Mouse (Mus musculus): ENCODE measurements around the gene Fam171a1. TPM values are rescaled to one million over a fixed set of nuclear protein-coding genes. Genes with fewer than 3 reads are reported as not detected.
"Not testable (repeated sequence)": the region's sequence is repeated elsewhere in the genome, so short reads cannot be mapped to it uniquely, and the experiment has no call there.

The Fam171a1 gene
- polyA plus RNA-seq, 1 experiment from 2014 or later = 41.4 TPM

DNA sequence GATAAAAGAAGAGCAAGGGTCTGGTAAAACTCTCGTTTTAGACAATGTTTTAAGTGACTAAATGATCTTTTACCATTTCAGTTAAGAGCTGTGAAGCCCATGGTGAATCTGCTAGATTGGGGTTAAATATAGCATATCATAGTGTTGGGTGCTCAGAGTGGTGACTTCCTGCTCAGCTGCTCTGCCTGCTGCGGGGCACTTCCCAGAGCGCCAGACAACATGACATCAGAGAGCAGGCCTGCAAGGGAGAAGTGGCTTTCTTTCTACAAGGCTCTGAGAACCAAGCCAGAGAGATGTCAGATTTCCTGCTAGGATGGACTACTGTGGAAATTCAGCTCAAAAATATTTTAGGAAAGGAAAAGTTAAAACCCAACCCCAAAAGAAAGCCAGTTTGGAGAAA lies 57.8 kb downstream of the Fam171a1 start:
- Histone ChIP-seq H3K9me3 (ENCODE audit: control insufficient read depth, low read length) (no peaks in the 10 kb centered on the region), H3K27ac (ENCODE audit: low read depth, low read length) (no peak overlapping the region), H3K4me2 (replicated peaks; ENCODE audit: low read depth, low read length) (no peak overlapping the region), H3K27me3 (ENCODE audit: control insufficient read depth, insufficient read depth, low read length) (no peaks in the 10 kb centered on the region), H3K9ac (ENCODE audit: low read depth, low read length) (no peak overlapping the region), H3K4me3 (ENCODE audit: low read depth, low read length) (no peak overlapping the region), H3K36me3 (ENCODE audit: control insufficient read depth, insufficient read depth, low read length) (no peaks in the 10 kb centered on the region), H3K4me1 (replicated peaks; ENCODE audit: control insufficient read depth, insufficient read depth, low read length) (no peaks in the 10 kb centered on the region)
- 68% methylated on average over 3 of the region's 3 CpGs for WGBS
- DNase-seq (ENCODE audit: low spot score) (no peak), ATAC-seq (ENCODE audit: low FRiP score) (no peak)

DNA sequence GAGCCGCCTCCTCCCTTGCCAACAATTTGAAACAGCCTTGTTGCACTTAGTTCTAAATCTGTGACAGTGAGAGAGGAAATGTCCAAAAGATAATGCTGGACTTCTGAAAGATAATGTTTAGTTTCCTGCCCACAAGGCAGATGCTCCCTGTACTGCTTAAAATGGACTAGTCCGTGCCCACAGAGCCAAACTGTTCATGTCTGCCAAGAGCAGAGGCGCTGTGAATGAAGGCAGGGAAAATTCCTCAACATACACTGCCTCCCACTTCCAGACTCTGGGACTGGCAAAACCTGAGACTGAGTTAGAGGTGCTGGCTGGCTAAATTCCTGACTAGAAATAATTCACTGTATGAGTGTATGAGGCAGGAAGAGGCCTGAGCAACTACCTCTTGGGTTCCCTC lies 58.6 kb downstream of the Fam171a1 start:
- no peak overlapping the region for H3K4me2 ChIP-seq (replicated peaks; ENCODE audit: low read depth, low read length)
- no peak overlapping the region for H3K4me3 ChIP-seq (ENCODE audit: low read depth, low read length)
- 97% methylated on average over 3 of the region's 3 CpGs for WGBS
- no peaks in the 10 kb centered on the region for H3K9me3 ChIP-seq (ENCODE audit: control insufficient read depth, low read length)
- DNase-seq (ENCODE audit: low spot score) (no peak), ATAC-seq (ENCODE audit: low FRiP score) (no peak)
- no peak overlapping the region for H3K9ac ChIP-seq (ENCODE audit: low read depth, low read length)
- H3K27me3 ChIP-seq (ENCODE audit: control insufficient read depth, insufficient read depth, low read length) = no peaks in the 10 kb centered on the region
- no peak overlapping the region for H3K27ac ChIP-seq (ENCODE audit: low read depth, low read length)
- no peaks in the 10 kb centered on the region for H3K4me1 ChIP-seq (replicated peaks; ENCODE audit: control insufficient read depth, insufficient read depth, low read length)
- H3K36me3 ChIP-seq (ENCODE audit: control insufficient read depth, insufficient read depth, low read length) = no peaks in the 10 kb centered on the region

DNA sequence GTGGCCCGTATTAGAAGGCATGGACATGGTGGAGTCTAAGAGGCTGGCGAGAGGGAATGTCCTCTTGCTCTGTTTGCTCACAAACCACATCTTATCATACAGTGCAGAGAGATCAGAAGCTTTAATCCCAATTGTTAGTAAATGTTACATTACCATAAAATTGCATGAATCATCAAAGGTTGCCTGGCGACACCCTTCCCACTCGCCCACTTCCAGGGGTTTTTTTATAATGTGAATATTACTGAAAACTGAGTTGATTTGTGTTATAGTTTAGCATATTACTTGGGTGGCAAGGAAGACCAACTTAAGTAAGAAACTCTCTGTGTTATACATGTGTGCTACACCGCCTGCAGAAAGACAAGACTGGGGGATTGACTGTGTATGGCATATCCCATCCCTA lies 60.9 kb downstream of the Fam171a1 start:
- no peaks in the 10 kb centered on the region for H3K9me3 ChIP-seq (ENCODE audit: control insufficient read depth, low read length)

GRCm38 (mm10) chr2:3175988-3176387 lies 62.0 kb downstream of the Fam171a1 start:
- not testable (repeated sequence) for DNase-seq (ENCODE audit: low spot score); H3K4me1 ChIP-seq (replicated peaks; ENCODE audit: control insufficient read depth, insufficient read depth, low read length); H3K4me3 ChIP-seq (ENCODE audit: low read depth, low read length); H3K27ac ChIP-seq (ENCODE audit: low read depth, low read length); H3K4me2 ChIP-seq (replicated peaks; ENCODE audit: low read depth, low read length); ATAC-seq (ENCODE audit: low FRiP score); H3K36me3 ChIP-seq (ENCODE audit: control insufficient read depth, insufficient read depth, low read length); H3K27me3 ChIP-seq (ENCODE audit: control insufficient read depth, insufficient read depth, low read length); H3K9me3 ChIP-seq (ENCODE audit: control insufficient read depth, low read length); H3K9ac ChIP-seq (ENCODE audit: low read depth, low read length)
- WGBS = 94% methylated on average over 4 of the region's 4 CpGs

More for the DNA sequence above, 60.9 kb downstream of the Fam171a1 start:
- H3K4me3 ChIP-seq (ENCODE audit: low read depth, low read length) = no peak overlapping the region
- no peak overlapping the region for H3K4me2 ChIP-seq (replicated peaks; ENCODE audit: low read depth, low read length)
- H3K36me3 ChIP-seq (ENCODE audit: control insufficient read depth, insufficient read depth, low read length) = no peaks in the 10 kb centered on the region
- no peaks in the 10 kb centered on the region for H3K4me1 ChIP-seq (replicated peaks; ENCODE audit: control insufficient read depth, insufficient read depth, low read length)
- DNase-seq (ENCODE audit: low spot score) (no peak), ATAC-seq (ENCODE audit: low FRiP score) (no peak)
- H3K9ac ChIP-seq (ENCODE audit: low read depth, low read length) = no peak overlapping the region
- no peak overlapping the region for H3K27ac ChIP-seq (ENCODE audit: low read depth, low read length)
- WGBS = 90% methylated on average over 5 of the region's 5 CpGs
- no peaks in the 10 kb centered on the region for H3K27me3 ChIP-seq (ENCODE audit: control insufficient read depth, insufficient read depth, low read length)

DNA sequence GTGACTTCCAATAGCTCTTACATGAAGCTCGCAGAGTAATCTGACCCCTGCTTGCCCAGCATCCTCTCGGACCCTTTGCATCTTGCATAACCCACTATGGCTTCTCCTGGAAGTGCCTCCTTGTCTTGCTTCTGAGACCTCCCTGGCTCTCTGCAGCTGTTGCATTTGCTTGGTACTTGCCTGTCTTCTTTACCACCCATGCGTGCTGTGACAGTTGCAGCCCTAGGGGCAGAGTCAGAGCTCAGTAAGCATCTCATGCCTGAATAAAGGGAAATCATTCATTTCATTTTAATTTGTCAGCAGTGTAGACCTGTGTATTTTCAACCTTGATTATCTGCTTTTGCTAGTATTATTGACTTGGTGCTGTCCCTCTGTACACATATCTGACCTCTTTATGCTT lies 62.7 kb downstream of the Fam171a1 start:
- no peak for DNase-seq (ENCODE audit: low spot score)
- ATAC-seq (ENCODE audit: low FRiP score) = no peak
- H3K36me3 ChIP-seq (ENCODE audit: control insufficient read depth, insufficient read depth, low read length) = no peaks in the 10 kb centered on the region
- no peaks in the 10 kb centered on the region for H3K27me3 ChIP-seq (ENCODE audit: control insufficient read depth, insufficient read depth, low read length)
- H3K4me3 ChIP-seq (ENCODE audit: low read depth, low read length) = no peak overlapping the region
- no peak overlapping the region for H3K27ac ChIP-seq (ENCODE audit: low read depth, low read length)
- H3K9ac ChIP-seq (ENCODE audit: low read depth, low read length) = no peak overlapping the region
- no peaks in the 10 kb centered on the region for H3K9me3 ChIP-seq (ENCODE audit: control insufficient read depth, low read length)
- 87% methylated on average over 3 of the region's 3 CpGs for WGBS
- H3K4me2 ChIP-seq (replicated peaks; ENCODE audit: low read depth, low read length) = no peak overlapping the region
- no peaks in the 10 kb centered on the region for H3K4me1 ChIP-seq (replicated peaks; ENCODE audit: control insufficient read depth, insufficient read depth, low read length)

DNA sequence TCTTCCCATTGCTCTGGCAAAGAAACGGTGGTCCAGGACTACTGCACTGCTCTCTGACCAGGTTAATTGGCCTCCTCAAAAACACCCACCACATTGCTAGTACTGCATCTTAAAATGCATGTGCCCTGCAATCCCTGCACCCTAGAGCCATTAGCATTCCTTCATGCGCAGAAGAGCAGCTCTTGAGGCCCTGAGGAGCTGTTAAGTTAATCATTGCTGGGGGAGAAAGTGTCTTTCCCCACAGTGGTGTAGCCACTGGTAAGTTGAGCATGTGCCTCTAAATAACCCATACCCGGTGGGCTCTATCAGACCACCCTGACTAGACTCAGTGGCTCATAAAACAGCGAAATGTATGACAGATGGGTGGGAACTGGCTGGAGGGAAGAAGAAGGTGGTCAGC lies 66.5 kb downstream of the Fam171a1 start:
- H3K9me3 ChIP-seq (ENCODE audit: control insufficient read depth, low read length) = no peaks in the 10 kb centered on the region
- WGBS = 74% methylated on average over 4 of the region's 4 CpGs

GRCm38 (mm10) chr2:3183656-3184055 lies 69.6 kb downstream of the Fam171a1 start:
- H3K4me1 ChIP-seq (replicated peaks; ENCODE audit: control insufficient read depth, insufficient read depth, low read length) = no peaks in the 10 kb centered on the region
- no peaks in the 10 kb centered on the region for H3K9me3 ChIP-seq (ENCODE audit: control insufficient read depth, low read length)
- DNase-seq (ENCODE audit: low spot score) (no peak), ATAC-seq (ENCODE audit: low FRiP score) (no peak)
- no peak overlapping the region for H3K4me2 ChIP-seq (replicated peaks; ENCODE audit: low read depth, low read length)
- 95% methylated on average over 5 of the region's 5 CpGs for WGBS
- H3K9ac ChIP-seq (ENCODE audit: low read depth, low read length) = no peak overlapping the region
- no peak overlapping the region for H3K4me3 ChIP-seq (ENCODE audit: low read depth, low read length)
- H3K36me3 ChIP-seq (ENCODE audit: control insufficient read depth, insufficient read depth, low read length) = 0 out of 2 replicates have a peak, but pooled peaks cover 2% of the 10 kb centered on the region
- no peak overlapping the region for H3K27ac ChIP-seq (ENCODE audit: low read depth, low read length)
- H3K27me3 ChIP-seq (ENCODE audit: control insufficient read depth, insufficient read depth, low read length) = no peaks in the 10 kb centered on the region

More for the DNA sequence above, 66.5 kb downstream of the Fam171a1 start:
- no peaks in the 10 kb centered on the region for H3K4me1 ChIP-seq (replicated peaks; ENCODE audit: control insufficient read depth, insufficient read depth, low read length)
- DNase-seq (ENCODE audit: low spot score) = no peak
- no peak overlapping the region for H3K4me3 ChIP-seq (ENCODE audit: low read depth, low read length)
- no peaks in the 10 kb centered on the region for H3K36me3 ChIP-seq (ENCODE audit: control insufficient read depth, insufficient read depth, low read length)
- no peak overlapping the region for H3K4me2 ChIP-seq (replicated peaks; ENCODE audit: low read depth, low read length)
- H3K27me3 ChIP-seq (ENCODE audit: control insufficient read depth, insufficient read depth, low read length) = no peaks in the 10 kb centered on the region
- ATAC-seq (ENCODE audit: low FRiP score) = no peak
- H3K27ac ChIP-seq (ENCODE audit: low read depth, low read length) = no peak overlapping the region
- H3K9ac ChIP-seq (ENCODE audit: low read depth, low read length) = no peak overlapping the region

GRCm38 (mm10) chr2:3185335-3185734 lies 71.3 kb downstream of the Fam171a1 start:
- H3K4me2 ChIP-seq (replicated peaks; ENCODE audit: low read depth, low read length) = no peak overlapping the region
- ATAC-seq (ENCODE audit: low FRiP score) (no peak), DNase-seq (ENCODE audit: low spot score) (no peak)
- no peak overlapping the region for H3K4me3 ChIP-seq (ENCODE audit: low read depth, low read length)
- no peaks in the 10 kb centered on the region for H3K9me3 ChIP-seq (ENCODE audit: control insufficient read depth, low read length)
- 87% methylated on average over 5 of the region's 5 CpGs for WGBS
- H3K9ac ChIP-seq (ENCODE audit: low read depth, low read length) = no peak overlapping the region
- no peaks in the 10 kb centered on the region for H3K4me1 ChIP-seq (replicated peaks; ENCODE audit: control insufficient read depth, insufficient read depth, low read length)
- H3K27ac ChIP-seq (ENCODE audit: low read depth, low read length) = no peak overlapping the region
- 0 out of 2 replicates have a peak, but pooled peaks cover 3% of the 10 kb centered on the region for H3K36me3 ChIP-seq (ENCODE audit: control insufficient read depth, insufficient read depth, low read length)
- no peaks in the 10 kb centered on the region for H3K27me3 ChIP-seq (ENCODE audit: control insufficient read depth, insufficient read depth, low read length)

- ATAC-seq (ENCODE audit: low FRiP score) (no peak), DNase-seq (ENCODE audit: low spot score) (no peak)
- 91% methylated on average over 10 of the region's 10 CpGs for WGBS
- H3K4me2 ChIP-seq (replicated peaks; ENCODE audit: low read depth, low read length) = no peak overlapping the region
- no peak overlapping the region for H3K9ac ChIP-seq (ENCODE audit: low read depth, low read length)
- no peaks in the 10 kb centered on the region for H3K4me1 ChIP-seq (replicated peaks; ENCODE audit: control insufficient read depth, insufficient read depth, low read length)
- H3K4me3 ChIP-seq (ENCODE audit: low read depth, low read length) = no peak overlapping the region
- H3K27me3 ChIP-seq (ENCODE audit: control insufficient read depth, insufficient read depth, low read length) = no peaks in the 10 kb centered on the region
- H3K36me3 ChIP-seq (ENCODE audit: control insufficient read depth, insufficient read depth, low read length) = 0 out of 2 replicates have a peak, but pooled peaks cover 3% of the 10 kb centered on the region
- H3K27ac ChIP-seq (ENCODE audit: low read depth, low read length) = no peak overlapping the region
- H3K9me3 ChIP-seq (ENCODE audit: control insufficient read depth, low read length) = no peaks in the 10 kb centered on the region
Measured at GRCm38 (mm10) chr2:3188745-3189475, 74.9 kb downstream of the Fam171a1 start.

All from hindbrain, embryonic 11.5 days (tissue).